Mouse (Mus musculus): ENCODE results near the gene Hibch. TPM values are rescaled to one million over a fixed set of nuclear protein-coding genes. Genes with fewer than 3 reads are reported as not detected.
"Not testable (repeated sequence)": the region's sequence is repeated elsewhere in the genome, so short reads cannot be mapped to it uniquely, and the experiment has no call there.

The Hibch gene
- total RNA-seq, 2 experiments from 2014 or later, result 45.3 to 47.2 TPM

GRCm38 (mm10) chr1:52909783-52910182 is 65.1 kb downstream of the Hibch start:
- DNase-seq, result no peak

GRCm38 (mm10) chr1:52916655-52917054 is 71.9 kb downstream of the Hibch start:
- DNase-seq, result no peak

GRCm38 (mm10) chr1:52918897-52919296 is 74.2 kb downstream of the Hibch start:
- DNase-seq, result not testable (repeated sequence)

- DNase-seq, result not testable (repeated sequence)
Observed at GRCm38 (mm10) chr1:52924482-52924881, 79.8 kb downstream of the Hibch start.

GRCm38 (mm10) chr1:52934494-52934893 is 89.8 kb downstream of the Hibch start:
- DNase-seq, result no peak

GRCm38 (mm10) chr1:52939021-52939420 is 94.3 kb downstream of the Hibch start:
- DNase-seq, result no peak

- DNase-seq, result no peak
Observed at GRCm38 (mm10) chr1:52947895-52948294, 103.2 kb downstream of the Hibch start.

- DNase-seq, result no peak
Observed at GRCm38 (mm10) chr1:52951146-52951868, 106.6 kb downstream of the Hibch start.

- no peak for DNase-seq
Observed at GRCm38 (mm10) chr1:52952143-52952542, 107.4 kb downstream of the Hibch start.

GRCm38 (mm10) chr1:52952551-52953397 is 108.0 kb downstream of the Hibch start:
- DNase-seq, result peak; percentile 17

GRCm38 (mm10) chr1:52953548-52953947 is 108.8 kb downstream of the Hibch start:
- DNase-seq, result no peak

- no peak for DNase-seq
Observed at GRCm38 (mm10) chr1:52954456-52954855, 109.7 kb downstream of the Hibch start.

- DNase-seq, result peak; percentile 51
Observed at GRCm38 (mm10) chr1:52955102-52955501, 110.4 kb downstream of the Hibch start.

- DNase-seq, result no peak
Observed at GRCm38 (mm10) chr1:52956746-52957145, 112.0 kb downstream of the Hibch start.

GRCm38 (mm10) chr1:52960191-52960590 is 115.5 kb downstream of the Hibch start:
- no peak for DNase-seq

GRCm38 (mm10) chr1:52963097-52963496 is 118.4 kb downstream of the Hibch start:
- no peak for DNase-seq

GRCm38 (mm10) chr1:52964581-52964980 is 119.9 kb downstream of the Hibch start:
- DNase-seq, result no peak

Other genes with a start within 250 kb of the Hibch start
- gene Nemp2, start 214.2 kb upstream of the Hibch start, total RNA-seq (2021), result 1 to 10 TPM; 4.6 to 4.9 TPM
- 10 to 100 TPM; 14.3 to 15.2 TPM for gene Mfsd6, start 117.5 kb upstream of the Hibch start, total RNA-seq (2021)
- 10 to 100 TPM; 20.5 to 22.3 TPM for gene Inpp1, start 27.2 kb upstream of the Hibch start, total RNA-seq (2021)
- gene 1700019D03Rik, start 175.2 kb downstream of the Hibch start, total RNA-seq (2021), result under 1 TPM; 0.45 to 0.86 TPM
- gene Mstn, start 216.7 kb downstream of the Hibch start, total RNA-seq (2021), result under 1 TPM; 0.21 to 0.54 TPM

Data from heart, postnatal 4 days (tissue).